Mouse (Mus musculus): Measurements from ENCODE around the gene Kbtbd6.
A peak's percentile ranks its signal among the peaks of the same experiment; 100 is the strongest.

DNA sequence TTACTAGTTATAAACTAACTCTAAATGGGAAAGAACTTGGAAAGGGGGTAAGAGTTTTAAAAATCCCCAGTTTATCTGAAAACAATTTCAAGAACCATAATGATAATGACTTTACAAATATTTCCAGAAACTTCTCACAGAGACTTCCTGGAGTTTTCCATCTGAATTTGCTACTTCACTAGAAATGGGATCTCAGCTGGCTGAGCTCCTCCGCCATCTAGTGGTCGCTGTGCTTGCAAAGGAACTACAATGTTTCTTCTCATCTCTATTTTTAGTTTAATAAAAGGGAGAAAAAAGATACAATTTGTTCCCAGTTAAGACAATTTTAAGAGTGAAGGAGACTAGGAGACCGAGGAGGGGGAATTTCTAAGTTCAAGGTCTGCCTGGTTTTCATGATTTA lies 16.0 kb downstream of the Kbtbd6 start:
- TF ChIP-seq TCF12 (IDR thresholded peaks at IDR 0.05; ENCODE audit: low read depth, low read length) (no peak), POLR2A (IDR thresholded peaks at IDR 0.05; ENCODE audit: control insufficient read depth in 1 of 2, insufficient read depth in 1 of 2, low read depth in 1 of 2, low read length in 2 of 2, poor library complexity in 1 of 2) (no peak), CTCF (IDR thresholded peaks at IDR 0.05 in 2 of 3, conservative IDR thresholded peaks at IDR 0.05 in 1 of 3; ENCODE audit: control insufficient read depth in 1 of 3, insufficient read depth in 1 of 3, low read depth in 2 of 3, low read length in 3 of 3, poor library complexity in 1 of 3, severe bottlenecking in 1 of 3) (peak; percentile 64 to 86 (median 83)), RAD21 (IDR thresholded peaks at IDR 0.05; ENCODE audit: low read depth, low read length) (peak; percentile 78)

Data from MEL (cell line).